Mouse (Mus musculus) cerebellum, adult 2 months (tissue): Measurements from ENCODE around the gene Aldh8a1. TPM values are rescaled to one million over a fixed set of nuclear protein-coding genes. Genes with fewer than 3 reads are reported as not detected.
A peak's percentile ranks its signal among the peaks of the same experiment; 100 is the strongest.
"Not testable (repeated sequence)": the region's sequence is repeated elsewhere in the genome, so short reads cannot be mapped to it uniquely, and the experiment has no call there.

Source experiments
- DNase-seq, 2 experiments: peaks; one replicate each; pipeline ENCODE4 v3.0.0; 2021
- H3K27ac ChIP-seq: fragments of 200-500 bp; 2 replicates; pipeline ENCODE4 v1.5.1; 2012; ENCODE audit warnings: low read length, control low read depth, inconsistent platforms; ENCODE audit not compliant: insufficient read depth
- H3K27me3 ChIP-seq: fragments of 200-500 bp; 2 replicates; pipeline ENCODE4 v1.6.1; 2012; ENCODE audit warnings: inconsistent platforms, mild to moderate bottlenecking, low read length, moderate library complexity; ENCODE audit not compliant: control insufficient read depth, insufficient read depth
- H3K4me1 ChIP-seq: fragments of 200-500 bp; 2 replicates; pipeline ENCODE4 v1.6.1; 2011; ENCODE audit warnings: low read length; ENCODE audit not compliant: control insufficient read depth, insufficient read depth
- H3K4me3 ChIP-seq: fragments of 200-500 bp; replicated peaks from 2 replicates; pipeline ENCODE3; 2011; ENCODE audit warnings: mild to moderate bottlenecking, low read depth, low read length, control low read depth; ENCODE audit not compliant: insufficient read depth
- CTCF ChIP-seq: fragments of 200-500 bp; IDR thresholded peaks from 2 replicates; pipeline ENCODE4 v1.5.1; 2011; ENCODE audit warnings: low read depth, mild to moderate bottlenecking, control low read depth, low read length, moderate library complexity, borderline replicate concordance; ENCODE audit not compliant: insufficient read depth
- POLR2A ChIP-seq: fragments of 200-500 bp; IDR thresholded peaks from 2 replicates; pipeline ENCODE4 v1.6.1; 2011; ENCODE audit warnings: low read length, control low read depth, borderline replicate concordance; ENCODE audit not compliant: insufficient read depth
- WGBS: fragments of 180-500 bp; shearing (Covaris S2); methylation state at CpG from one replicate; pipeline ENCODE4 v1.1.7; 2018; 5-methylcytosine and 5-hydroxymethylcytosine counted together
- polyA plus RNA-seq: library from polyadenylated mRNA; depleted of rRNA; stranded (reverse); fragments of >200 nt; gene quantifications from 2 replicates; pipeline ENCODE4 v1.2.3, GENCODE M21; 2012

The Aldh8a1 gene
- polyA plus RNA-seq, 1 experiment: 0.11 TPM

- Histone ChIP-seq H3K4me3 (no peak overlapping the region), H3K27ac (no peak overlapping the region), H3K27me3 (no peaks in the 10 kb centered on the region), H3K4me1 (no peaks in the 10 kb centered on the region)
- no peak for DNase-seq
- TF ChIP-seq POLR2A (no peak), CTCF (peak; percentile 18; the same call in 1 of the 2 replicates)
- 72% methylated on average over 9 of the region's 9 CpGs for WGBS
These were observed 1.3 kb downstream of the Aldh8a1 start for GRCm38 (mm10) chr10:21378196-21378944.

- Histone ChIP-seq H3K4me1 (no peaks in the 10 kb centered on the region), H3K27me3 (no peaks in the 10 kb centered on the region), H3K4me3 (no peak overlapping the region), H3K27ac (no peak overlapping the region)
- DNase-seq: peak in 1 of 2 experiments; percentile 59
- TF ChIP-seq CTCF (peak; percentile 42; the same call in 1 of the 2 replicates), POLR2A (no peak)
- whole genome bisulfite sequencing: 11% methylated on average over 6 of the region's 6 CpGs
These were observed 5.8 kb downstream of the Aldh8a1 start for GRCm38 (mm10) chr10:21382914-21383313.

GRCm38 (mm10) chr10:21385111-21385663, 8.1 kb downstream of the Aldh8a1 start:
- Histone ChIP-seq H3K4me1 (no peaks in the 10 kb centered on the region), H3K4me3 (no peak overlapping the region), H3K27ac (no peak overlapping the region), H3K27me3 (no peaks in the 10 kb centered on the region)
- 72% methylated on average over 3 of the region's 3 CpGs for WGBS
- DNase-seq: no peak
- no peak for TF ChIP-seq POLR2A

- Histone ChIP-seq H3K4me1 (no peaks in the 10 kb centered on the region), H3K27me3 (no peaks in the 10 kb centered on the region), H3K4me3 (no peak overlapping the region), H3K27ac (no peak overlapping the region)
- WGBS: 67% methylated on average over 11 of the region's 11 CpGs
- DNase-seq: no peak
- TF ChIP-seq CTCF: no peak
These were observed 12.0 kb downstream of the Aldh8a1 start for GRCm38 (mm10) chr10:21389075-21389474.

GRCm38 (mm10) chr10:21390440-21390839, 13.3 kb downstream of the Aldh8a1 start:
- DNase-seq: no peak
- WGBS: 58% methylated on average over 4 of the region's 4 CpGs
- no peak overlapping the region for H3K27ac ChIP-seq
- H3K4me1 ChIP-seq: no peaks in the 10 kb centered on the region
- H3K27me3 ChIP-seq: no peaks in the 10 kb centered on the region
- no peak overlapping the region for H3K4me3 ChIP-seq
- TF ChIP-seq POLR2A (no peak), CTCF (no peak)

- no peaks in the 10 kb centered on the region for H3K4me1 ChIP-seq
- no peak for TF ChIP-seq CTCF
- TF ChIP-seq POLR2A: no peak
- no peaks in the 10 kb centered on the region for H3K27me3 ChIP-seq
- H3K4me3 ChIP-seq: no peak overlapping the region
- H3K27ac ChIP-seq: no peak overlapping the region
- 10% methylated on average over 4 of the region's 4 CpGs for WGBS
- DNase-seq: no peak
These were observed 14.2 kb downstream of the Aldh8a1 start for GRCm38 (mm10) chr10:21391286-21391685.

GRCm38 (mm10) chr10:21393390-21393789, 16.3 kb downstream of the Aldh8a1 start:
- Histone ChIP-seq H3K4me1 (no peaks in the 10 kb centered on the region), H3K4me3 (no peak overlapping the region), H3K27ac (no peak overlapping the region), H3K27me3 (no peaks in the 10 kb centered on the region)
- TF ChIP-seq POLR2A (no peak), CTCF (no peak)
- DNase-seq: no peak
- WGBS: 90% methylated on average over 2 of the region's 2 CpGs

GRCm38 (mm10) chr10:21395426-21396139, 18.5 kb downstream of the Aldh8a1 start:
- H3K4me1 ChIP-seq: no peaks in the 10 kb centered on the region
- no peaks in the 10 kb centered on the region for H3K27me3 ChIP-seq
- H3K27ac ChIP-seq: no peak overlapping the region
- TF ChIP-seq POLR2A: no peak
- no peak for TF ChIP-seq CTCF
- WGBS: 51% methylated on average over 14 of the region's 14 CpGs
- no peak for DNase-seq
- no peak overlapping the region for H3K4me3 ChIP-seq

GRCm38 (mm10) chr10:21398873-21399425, 21.9 kb downstream of the Aldh8a1 start:
- not testable (repeated sequence) for DNase-seq, H3K4me3 ChIP-seq, H3K4me1 ChIP-seq, H3K27ac ChIP-seq, H3K27me3 ChIP-seq
- WGBS: 79% methylated on average over 6 of the region's 6 CpGs
